Mouse (Mus musculus) lung, adult 18-20 months (tissue): Measurements from ENCODE around the gene Gm17469.
"Not testable (repeated sequence)": the region's sequence is repeated elsewhere in the genome, so short reads cannot be mapped to it uniquely, and the experiment has no call there.

Experiments used
- DNase-seq, 2 experiments: peaks; one replicate each; pipeline ENCODE4 v3.0.0; 2022; ENCODE audit warnings: mixed read lengths in 2 of 2

The Gm17469 gene

DNA sequence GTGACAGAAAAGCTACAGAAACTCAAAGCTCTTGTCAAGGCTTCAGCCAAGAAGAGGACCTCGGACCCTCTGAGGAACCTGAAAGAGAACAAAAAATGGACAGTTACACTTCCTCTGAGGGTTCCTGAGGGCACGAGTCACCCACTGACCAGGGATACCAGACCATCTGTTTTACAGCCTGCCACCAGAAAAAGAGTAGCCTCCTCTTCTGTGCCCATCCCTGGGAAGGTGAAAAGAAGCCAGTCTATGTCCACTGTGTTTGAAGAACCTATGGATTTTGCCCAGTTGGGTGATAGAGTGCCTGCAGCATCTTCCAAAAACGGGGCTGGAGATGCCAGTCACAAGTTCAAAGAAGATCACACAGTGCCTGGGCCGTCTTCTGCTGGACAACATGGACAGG lies at the start of gene Gm17469:
Gene Gm17469, plus strand, starts transcription at position 301 of the 400 bp plus-strand sequence.
- DNase-seq: not testable (repeated sequence)
